Mouse (Mus musculus) heart, adult 2 months (tissue): ENCODE results near the gene 4930544D05Rik.

Experiments used
- CTCF ChIP-seq: fragments of 200-600 bp; IDR thresholded peaks from 2 replicates; pipeline ENCODE4 v1.8.1; 2022; ENCODE audit warnings: antibody characterized with exemption, mild to moderate bottlenecking, moderate library complexity
- EP300 ChIP-seq: fragments of 200-500 bp; IDR thresholded peaks from 2 replicates; pipeline ENCODE4 v1.6.1; 2011; ENCODE audit warnings: low read depth, low read length, control low read depth; ENCODE audit not compliant: insufficient read depth
- POLR2A ChIP-seq: fragments of 200-500 bp; IDR thresholded peaks from 2 replicates; pipeline ENCODE4 v1.6.1; 2011; ENCODE audit warnings: mild to moderate bottlenecking, low read depth, low read length, control low read depth; ENCODE audit not compliant: insufficient read depth

- TF ChIP-seq CTCF (no peak), POLR2A (no peak), EP300 (no peak)
Measured at GRCm38 (mm10) chr11:70566586-70566985, 49.1 kb upstream of the 4930544D05Rik start.
